Mouse (Mus musculus): Measurements from ENCODE around the gene Olfr862. TPM values are rescaled to one million over a fixed set of nuclear protein-coding genes. Genes with fewer than 3 reads are reported as not detected.

The Olfr862 gene
- not detected for total RNA-seq (2021)

- no peak for DNase-seq
- intact Hi-C loops (cut with DNase I), result no loop called here
Measured at GRCm38 (mm10) chr9:19887904-19888303, at the start of gene Olfr862. Olfr862 (minus strand) TSS chr9:19888004.

GRCm38 (mm10) chr9:19916565-19916964, 28.8 kb upstream of the Olfr862 start, which contains the start of gene Olfr77:
Olfr77 (plus strand) TSS chr9:19916865.
- intact Hi-C loops (cut with DNase I), result no loop called here
- DNase-seq, result no peak

- intact Hi-C loops (cut with DNase I), result no loop called here
- no peak for DNase-seq
Measured at GRCm38 (mm10) chr9:19911170-19911569, 23.4 kb upstream of the Olfr862 start.

GRCm38 (mm10) chr9:19849647-19850046, 38.2 kb downstream of the Olfr862 start, which contains the start of gene Olfr860:
Olfr860 (minus strand) TSS chr9:19849747.
- intact Hi-C loops (cut with DNase I), result no loop called here
- no peak for DNase-seq

Other genes starting within 250 kb of the Olfr862 start
- not detected for gene Olfr857, start 178.6 kb downstream of the Olfr862 start, total RNA-seq (2021)
- not detected for gene Olfr58, start 107.7 kb downstream of the Olfr862 start, total RNA-seq (2021)
- gene Olfr859, start 83.1 kb downstream of the Olfr862 start, total RNA-seq (2021), result not detected
- gene Olfr860, start 38.3 kb downstream of the Olfr862 start, total RNA-seq (2021), result not detected
- not detected for gene Olfr77, start 28.9 kb upstream of the Olfr862 start, total RNA-seq (2021)
- gene Olfr866, start 140.0 kb upstream of the Olfr862 start, total RNA-seq (2021), result not detected
- not detected for gene Olfr867, start 169.6 kb upstream of the Olfr862 start, total RNA-seq (2021)
- not detected for gene Olfr868, start 210.6 kb upstream of the Olfr862 start, total RNA-seq (2021)
- gene Olfr869, start 241.0 kb upstream of the Olfr862 start, total RNA-seq (2021), result not detected

Measured in heart, postnatal 10 days (tissue).